Mouse (Mus musculus): Measurements from ENCODE around the gene Nsun6.

DNA sequence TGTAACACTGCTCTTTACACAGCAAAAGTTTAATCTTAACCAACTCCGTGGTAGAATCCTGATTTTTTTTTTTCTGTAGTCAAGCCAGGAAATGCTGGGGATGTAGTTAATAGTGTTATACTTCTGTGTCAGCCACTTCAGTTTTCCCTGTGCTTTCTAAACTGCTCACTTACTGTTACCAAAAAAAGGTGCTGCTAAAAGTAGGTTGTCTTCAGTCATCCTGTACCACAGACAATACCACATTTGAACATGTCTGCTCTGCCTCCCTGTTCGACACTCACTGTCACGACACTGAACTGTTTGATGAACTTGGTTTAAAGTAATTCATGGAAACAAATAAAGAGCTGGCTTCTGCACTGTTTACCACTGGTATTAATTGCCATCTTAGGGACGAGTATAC, 66.4 kb downstream of the Nsun6 start:
- TF ChIP-seq CTCF (IDR thresholded peaks at IDR 0.05; ENCODE audit: low read depth, low read length), result no peak
- no peak for TF ChIP-seq TAL1 (conservative IDR thresholded peaks at IDR 0.05; ENCODE audit: low read depth, low read length)
- TF ChIP-seq POLR2AphosphoS5 (IDR thresholded peaks at IDR 0.05; ENCODE audit: insufficient replicate concordance, low read depth, low read length), result no peak
- TF ChIP-seq GATA1 (IDR thresholded peaks at IDR 0.05; ENCODE audit: borderline replicate concordance, low read length), result no peak
